Mouse (Mus musculus) neural tube, embryonic 11.5 days (tissue): Measurements from ENCODE around the gene Tnik. TPM values are rescaled to one million over a fixed set of nuclear protein-coding genes. Genes with fewer than 3 reads are reported as not detected.

Source experiments
- ATAC-seq: fragments of 200-750 bp; cut with Nextera tagmentation; 2 replicates; pipeline ENCODE4 v1.8.0; 2017; ENCODE audit warnings: moderate number of reproducible peaks, mild to moderate bottlenecking, moderate TSS enrichment, moderate library complexity; ENCODE audit not compliant: insufficient read depth, low FRiP score, low TSS enrichment
- DNase-seq: peaks from one replicate; pipeline ENCODE4 v3.0.0-alpha.2; 2015; ENCODE audit warnings: low spot score
- H3K27ac ChIP-seq: fragments of 300-500 bp; sonication (generic); 2 replicates; pipeline ENCODE4 v1.5.1; 2014; ENCODE audit warnings: low read depth, mild to moderate bottlenecking, low read length
- H3K27me3 ChIP-seq: fragments of 300-500 bp; sonication (generic); 2 replicates; pipeline ENCODE4 v1.6.1; 2014; ENCODE audit warnings: mild to moderate bottlenecking, low read length, mixed read lengths; ENCODE audit not compliant: control insufficient read depth, insufficient read depth
- H3K36me3 ChIP-seq: fragments of 300-500 bp; sonication (generic); 2 replicates; pipeline ENCODE4 v1.6.1; 2014; ENCODE audit warnings: mild to moderate bottlenecking, low read length, moderate library complexity, mixed read lengths; ENCODE audit not compliant: control insufficient read depth, insufficient read depth
- H3K4me1 ChIP-seq: fragments of 300-500 bp; sonication (generic); 2 replicates; pipeline ENCODE4 v1.6.1; 2014; ENCODE audit warnings: low read length, mixed read lengths; ENCODE audit not compliant: control insufficient read depth, insufficient read depth
- H3K4me2 ChIP-seq: fragments of 300-500 bp; sonication (generic); 2 replicates; pipeline ENCODE4 v1.6.1; 2014; ENCODE audit warnings: low read depth, mild to moderate bottlenecking, moderate library complexity
- H3K4me3 ChIP-seq: fragments of 300-500 bp; sonication (generic); 2 replicates; pipeline ENCODE4 v1.5.1; 2014; ENCODE audit warnings: low read depth, low read length
- H3K9ac ChIP-seq: fragments of 300-500 bp; sonication (generic); 2 replicates; pipeline ENCODE4 v1.6.1; 2014; ENCODE audit warnings: mild to moderate bottlenecking, low read length
- H3K9me3 ChIP-seq: fragments of 300-500 bp; sonication (generic); 2 replicates; pipeline ENCODE4 v1.6.1; 2016; ENCODE audit warnings: low read length; ENCODE audit not compliant: control insufficient read depth
- WGBS: fragments of 180-500 bp; shearing (Covaris S2); extraction: QIAGEN DNeasy Blood & Tissue Kit; methylation state at CpG from one replicate; pipeline ENCODE4 v1.1.7; 2014; 5-methylcytosine and 5-hydroxymethylcytosine counted together
- polyA plus RNA-seq: library from polyadenylated mRNA; unstranded; fragments of >200 nt; fragmentation: Nextera tagmentation; extraction: Ambion mirVana; gene quantifications from 2 replicates; pipeline ENCODE4 v1.2.1, GENCODE M21; 2014

The Tnik gene
- polyA plus RNA-seq, 1 experiment from 2014 or later: 26.0 TPM

DNA sequence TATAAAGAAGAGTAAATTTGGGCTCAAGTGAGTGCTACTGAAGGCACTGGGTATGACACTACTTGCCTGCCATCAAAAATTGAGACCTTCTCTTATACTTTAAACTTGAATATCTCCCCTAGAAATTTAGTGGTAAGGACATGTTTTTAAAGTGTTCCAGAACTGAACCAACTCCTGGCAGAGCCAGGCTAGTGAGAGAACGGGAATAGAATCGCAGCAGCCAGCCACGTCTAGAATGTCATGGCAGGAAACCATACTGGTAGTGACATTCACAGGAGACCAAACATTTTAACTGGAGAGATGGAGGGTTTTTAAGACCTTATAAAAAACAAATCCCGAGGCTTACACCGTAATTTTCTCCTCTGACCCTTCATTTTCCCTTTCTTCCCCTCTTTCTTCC is 172.5 kb downstream of the Tnik start:
- 90% methylated on average over 5 of the region's 5 CpGs for WGBS
- Histone ChIP-seq H3K4me2 (no peak overlapping the region), H3K9ac (no peak overlapping the region), H3K9me3 (no peaks in the 10 kb centered on the region), H3K4me3 (no peak overlapping the region), H3K27me3 (no peaks in the 10 kb centered on the region), H3K4me1 (no peaks in the 10 kb centered on the region), H3K27ac (no peak overlapping the region), H3K36me3 (no peaks in the 10 kb centered on the region)
- DNase-seq (no peak), ATAC-seq (no peak)

DNA sequence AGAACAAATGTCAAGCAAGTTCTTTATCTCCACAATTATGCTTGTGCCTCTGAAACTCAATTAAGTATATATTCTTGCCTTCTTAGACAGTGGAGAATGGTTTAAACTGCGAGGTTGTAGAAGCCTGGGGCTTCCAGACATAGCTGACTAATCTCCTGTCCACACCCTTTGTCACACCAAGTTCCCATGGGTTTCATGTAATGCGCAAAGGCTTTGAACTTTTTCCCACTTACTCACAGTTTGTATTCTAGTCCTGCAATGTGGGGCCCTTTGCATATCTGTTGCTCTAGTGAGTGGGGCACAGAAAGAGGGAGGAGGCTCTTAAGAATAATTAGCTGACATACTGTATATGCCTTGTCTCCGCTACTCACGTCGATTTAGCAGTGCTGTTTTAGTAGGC is 174.4 kb downstream of the Tnik start:
- H3K9me3 ChIP-seq: no peaks in the 10 kb centered on the region
- H3K27me3 ChIP-seq: no peaks in the 10 kb centered on the region
- no peaks in the 10 kb centered on the region for H3K4me1 ChIP-seq
- ATAC-seq: no peak
- no peak overlapping the region for H3K9ac ChIP-seq
- H3K27ac ChIP-seq: no peak overlapping the region
- H3K4me3 ChIP-seq: no peak overlapping the region
- H3K36me3 ChIP-seq: no peaks in the 10 kb centered on the region
- 89% methylated on average over 5 of the region's 5 CpGs for WGBS
- H3K4me2 ChIP-seq: no peak overlapping the region
- no peak for DNase-seq

DNA sequence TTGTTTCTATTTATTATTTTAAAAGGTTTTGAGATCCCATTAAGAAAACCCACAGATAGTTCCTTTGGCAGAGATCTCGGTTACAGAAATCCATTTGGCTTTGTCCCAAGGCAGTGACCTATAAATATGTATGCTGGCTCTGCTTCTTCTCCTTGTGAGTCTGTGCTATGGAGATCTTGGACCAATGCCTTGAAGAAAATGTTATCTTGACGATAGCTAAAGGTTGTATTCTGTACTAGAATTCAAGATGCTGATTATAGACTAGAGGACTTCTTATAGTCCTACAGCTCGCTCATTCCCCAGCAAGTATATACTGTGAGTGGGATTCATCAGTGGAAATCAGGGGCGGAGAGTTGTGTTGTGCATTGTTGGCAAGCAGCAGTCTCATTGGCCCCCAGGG is 178.5 kb downstream of the Tnik start:
- no peak overlapping the region for H3K4me2 ChIP-seq
- ATAC-seq: no peak
- DNase-seq: no peak
- WGBS: 92% methylated on average over 4 of the region's 4 CpGs
- no peaks in the 10 kb centered on the region for H3K27me3 ChIP-seq
- H3K9me3 ChIP-seq: no peaks in the 10 kb centered on the region
- H3K9ac ChIP-seq: no peak overlapping the region
- H3K27ac ChIP-seq: no peak overlapping the region
- no peaks in the 10 kb centered on the region for H3K4me1 ChIP-seq
- H3K36me3 ChIP-seq: no peaks in the 10 kb centered on the region
- H3K4me3 ChIP-seq: no peak overlapping the region

DNA sequence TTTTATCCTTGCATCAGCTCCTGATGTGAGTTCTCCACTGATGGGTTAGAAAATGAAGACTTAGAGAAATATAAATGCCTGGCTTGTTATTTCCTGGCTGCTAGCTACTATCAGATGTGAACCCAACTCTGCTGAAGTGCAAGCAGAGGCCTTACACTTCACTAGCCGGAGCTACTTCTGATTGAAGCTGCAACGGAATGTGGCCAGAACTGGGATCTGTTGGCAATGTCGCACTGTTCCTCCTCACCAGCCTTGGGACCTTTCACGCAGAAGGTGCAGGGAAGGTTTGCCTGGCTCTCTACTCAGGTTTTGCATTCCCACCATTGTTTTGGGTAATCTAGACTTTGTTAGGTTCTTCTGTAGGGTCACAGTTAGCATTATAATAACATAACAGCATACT is 179.1 kb downstream of the Tnik start:
- no peak overlapping the region for H3K27ac ChIP-seq
- ATAC-seq (no peak), DNase-seq (no peak)
- no peaks in the 10 kb centered on the region for H3K4me1 ChIP-seq
- no peaks in the 10 kb centered on the region for H3K9me3 ChIP-seq
- WGBS: 91% methylated on average over 4 of the region's 4 CpGs
- no peak overlapping the region for H3K4me3 ChIP-seq
- H3K36me3 ChIP-seq: no peaks in the 10 kb centered on the region
- no peak overlapping the region for H3K4me2 ChIP-seq
- no peak overlapping the region for H3K9ac ChIP-seq
- H3K27me3 ChIP-seq: no peaks in the 10 kb centered on the region

DNA sequence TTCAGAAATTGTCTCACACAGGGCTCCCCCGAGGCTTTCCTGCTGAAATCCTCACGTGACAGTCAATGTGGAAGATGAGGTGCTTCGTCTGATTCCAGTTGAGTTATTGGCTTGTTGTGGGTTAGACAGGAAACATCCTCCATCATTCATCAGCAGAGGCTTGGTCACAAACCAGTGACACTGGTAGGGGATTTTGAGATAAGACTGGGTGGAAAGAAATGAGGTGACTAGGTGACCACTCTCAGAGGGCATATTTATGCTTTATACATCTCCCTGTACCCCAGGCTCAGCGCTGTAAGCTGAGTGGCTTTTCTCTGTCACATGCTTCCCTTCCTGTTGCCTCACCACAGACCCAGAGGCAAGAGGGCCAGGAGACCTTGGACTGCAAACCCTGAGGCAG is 184.9 kb downstream of the Tnik start:
- WGBS: 85% methylated on average over 4 of the region's 4 CpGs
- no peak for ATAC-seq
- DNase-seq: no peak

DNA sequence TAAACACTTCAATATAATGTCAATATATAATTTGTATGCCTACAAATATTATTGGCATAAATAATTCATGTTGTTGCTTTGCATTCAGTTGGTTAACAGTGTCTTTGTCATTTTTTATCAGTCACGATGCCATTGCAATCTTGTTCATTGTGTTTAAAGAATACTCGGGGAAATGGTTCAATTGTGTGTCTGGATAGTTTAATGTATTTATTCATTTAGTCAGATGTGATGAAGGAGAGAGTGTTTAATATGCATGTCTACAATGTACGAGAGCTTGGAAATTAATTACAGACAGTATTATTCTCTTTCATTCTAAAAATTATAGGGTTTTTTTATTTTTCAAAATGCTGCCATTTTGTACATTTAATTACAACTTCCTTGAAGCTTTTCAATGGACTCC is 190.4 kb downstream of the Tnik start:
- WGBS: 90% methylated on average over 3 of the region's 3 CpGs
- no peak overlapping the region for H3K9ac ChIP-seq
- H3K36me3 ChIP-seq: no peaks in the 10 kb centered on the region
- no peaks in the 10 kb centered on the region for H3K27me3 ChIP-seq
- no peak overlapping the region for H3K4me3 ChIP-seq
- ATAC-seq (no peak), DNase-seq (no peak)
- no peak overlapping the region for H3K4me2 ChIP-seq
- H3K9me3 ChIP-seq: no peaks in the 10 kb centered on the region
- H3K4me1 ChIP-seq: no peaks in the 10 kb centered on the region
- H3K27ac ChIP-seq: no peak overlapping the region

More for the DNA sequence above, 184.9 kb downstream of the Tnik start:
- Histone ChIP-seq H3K27me3 (no peaks in the 10 kb centered on the region), H3K27ac (no peak overlapping the region), H3K9ac (no peak overlapping the region), H3K4me2 (no peak overlapping the region), H3K9me3 (no peaks in the 10 kb centered on the region), H3K4me1 (no peaks in the 10 kb centered on the region), H3K4me3 (no peak overlapping the region), H3K36me3 (no peaks in the 10 kb centered on the region)

DNA sequence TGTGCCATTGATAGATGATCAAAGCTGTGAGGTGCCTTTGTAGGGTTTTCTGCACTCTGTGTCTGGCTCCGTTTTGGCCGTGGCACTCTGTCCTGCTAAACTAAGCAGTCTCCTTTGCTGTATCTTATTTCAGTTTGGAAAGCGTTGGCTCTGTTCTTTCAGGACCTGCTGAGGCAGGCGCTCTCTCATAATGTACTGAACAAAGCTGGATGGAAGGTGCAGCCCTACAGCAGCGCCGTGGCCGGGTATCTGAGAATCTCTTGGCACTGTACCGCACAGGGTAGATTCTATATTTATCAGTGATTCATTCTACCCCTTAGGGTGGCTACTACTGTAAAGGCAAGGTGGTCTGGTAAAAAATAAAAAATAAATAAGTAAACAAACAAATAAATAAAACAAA is 193.8 kb downstream of the Tnik start:
- Histone ChIP-seq H3K27me3 (no peaks in the 10 kb centered on the region), H3K27ac (no peak overlapping the region), H3K4me2 (no peak overlapping the region), H3K36me3 (no peaks in the 10 kb centered on the region), H3K4me3 (no peak overlapping the region), H3K4me1 (no peaks in the 10 kb centered on the region), H3K9ac (no peak overlapping the region), H3K9me3 (no peaks in the 10 kb centered on the region)
- ATAC-seq (no peak), DNase-seq (no peak)
- 83% methylated on average over 8 of the region's 8 CpGs for WGBS

DNA sequence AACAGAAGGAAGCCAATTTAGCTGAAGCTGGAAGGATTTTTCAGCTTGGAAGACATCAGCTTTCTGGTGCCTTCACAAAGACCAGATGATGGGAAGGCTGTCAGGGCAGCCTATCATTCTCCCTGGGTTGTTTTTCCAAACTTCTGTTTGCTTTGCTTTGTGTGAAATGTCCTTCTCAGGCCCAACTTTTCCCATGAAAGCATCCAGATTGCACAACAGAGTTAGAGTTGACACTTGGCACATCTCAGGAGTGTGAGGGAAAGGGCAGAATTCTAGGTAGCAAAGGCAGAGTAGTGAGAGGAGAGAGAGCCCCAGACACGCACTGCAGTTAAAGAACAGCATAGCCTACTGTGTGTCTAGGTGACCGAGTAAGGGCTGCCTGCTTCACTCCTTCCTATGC is 194.5 kb downstream of the Tnik start:
- no peaks in the 10 kb centered on the region for H3K36me3 ChIP-seq
- no peak overlapping the region for H3K4me3 ChIP-seq
- no peak for DNase-seq
- no peaks in the 10 kb centered on the region for H3K27me3 ChIP-seq
- no peak for ATAC-seq
- no peaks in the 10 kb centered on the region for H3K4me1 ChIP-seq
- H3K9me3 ChIP-seq: no peaks in the 10 kb centered on the region
- H3K9ac ChIP-seq: no peak overlapping the region
- no peak overlapping the region for H3K4me2 ChIP-seq
- H3K27ac ChIP-seq: no peak overlapping the region
- 94% methylated on average over 2 of the region's 2 CpGs for WGBS

DNA sequence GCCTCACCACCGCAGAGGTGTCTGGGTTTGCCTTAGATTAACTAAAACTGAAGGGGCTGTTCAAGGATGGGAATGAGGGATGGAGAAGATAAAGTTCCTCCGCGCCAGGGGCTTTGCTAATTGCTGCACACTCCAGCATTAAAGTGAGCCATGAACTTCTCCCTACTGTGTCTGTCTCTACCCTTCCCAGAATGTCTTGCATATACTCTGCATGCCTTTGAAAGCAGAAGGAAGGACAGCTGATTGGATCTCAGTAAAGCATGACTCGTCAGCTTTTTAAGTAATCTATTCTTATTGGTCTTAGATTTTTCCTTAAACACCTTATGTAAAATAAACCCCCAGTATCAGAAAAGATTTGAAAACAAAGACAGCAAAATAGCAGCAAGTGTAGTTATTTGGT is 203.7 kb downstream of the Tnik start:
- WGBS: 94% methylated on average over 4 of the region's 4 CpGs
- ATAC-seq: no peak
- H3K9ac ChIP-seq: no peak overlapping the region
- H3K9me3 ChIP-seq: no peaks in the 10 kb centered on the region
- H3K27ac ChIP-seq: no peak overlapping the region
- DNase-seq: no peak
- no peak overlapping the region for H3K4me2 ChIP-seq
- H3K4me3 ChIP-seq: no peak overlapping the region
- H3K27me3 ChIP-seq: no peaks in the 10 kb centered on the region
- H3K36me3 ChIP-seq: no peaks in the 10 kb centered on the region
- H3K4me1 ChIP-seq: no peaks in the 10 kb centered on the region
